Mouse (Mus musculus) embryonic fibroblast, embryonic 13.5 days (primary cell): ENCODE results near the gene Coch. TPM values are rescaled to one million over a fixed set of nuclear protein-coding genes. Genes with fewer than 3 reads are reported as not detected.
"Not testable (repeated sequence)": the region's sequence is repeated elsewhere in the genome, so short reads cannot be mapped to it uniquely, and the experiment has no call there.

Experiments
- H3K27ac ChIP-seq: 2 replicates; pipeline ENCODE4 v1.5.1; 2012; ENCODE audit warnings: low read length, control low read depth, inconsistent platforms; ENCODE audit not compliant: insufficient read depth
- H3K4me1 ChIP-seq: 2 replicates; pipeline ENCODE4 v1.6.1; 2011; ENCODE audit warnings: low read length; ENCODE audit not compliant: control insufficient read depth, insufficient read depth
- H3K4me3 ChIP-seq: 2 replicates; pipeline ENCODE4 v1.5.1; 2011; ENCODE audit warnings: mild to moderate bottlenecking, control low read depth, low read length; ENCODE audit not compliant: insufficient read depth
- CTCF ChIP-seq: IDR thresholded peaks from 2 replicates; pipeline ENCODE4 v1.5.1; 2011; ENCODE audit warnings: mild to moderate bottlenecking, control low read depth, low read length, moderate library complexity, borderline replicate concordance; ENCODE audit not compliant: insufficient read depth
- POLR2A ChIP-seq: IDR thresholded peaks from 2 replicates; pipeline ENCODE4 v1.6.1; 2011; ENCODE audit warnings: low read depth, mild to moderate bottlenecking, control low read depth, low read length, moderate library complexity
- polyA plus RNA-seq: library from polyadenylated mRNA; stranded (reverse); fragments of >200 nt; gene quantifications from 2 replicates; pipeline ENCODE4 v1.2.4, GENCODE M21; 2011; ENCODE audit warnings: low read depth; ENCODE audit not compliant: missing spikeins, insufficient read length

Gene Coch
- polyA plus RNA-seq = 3.8 and 14.8 TPM in 2 replicates

DNA sequence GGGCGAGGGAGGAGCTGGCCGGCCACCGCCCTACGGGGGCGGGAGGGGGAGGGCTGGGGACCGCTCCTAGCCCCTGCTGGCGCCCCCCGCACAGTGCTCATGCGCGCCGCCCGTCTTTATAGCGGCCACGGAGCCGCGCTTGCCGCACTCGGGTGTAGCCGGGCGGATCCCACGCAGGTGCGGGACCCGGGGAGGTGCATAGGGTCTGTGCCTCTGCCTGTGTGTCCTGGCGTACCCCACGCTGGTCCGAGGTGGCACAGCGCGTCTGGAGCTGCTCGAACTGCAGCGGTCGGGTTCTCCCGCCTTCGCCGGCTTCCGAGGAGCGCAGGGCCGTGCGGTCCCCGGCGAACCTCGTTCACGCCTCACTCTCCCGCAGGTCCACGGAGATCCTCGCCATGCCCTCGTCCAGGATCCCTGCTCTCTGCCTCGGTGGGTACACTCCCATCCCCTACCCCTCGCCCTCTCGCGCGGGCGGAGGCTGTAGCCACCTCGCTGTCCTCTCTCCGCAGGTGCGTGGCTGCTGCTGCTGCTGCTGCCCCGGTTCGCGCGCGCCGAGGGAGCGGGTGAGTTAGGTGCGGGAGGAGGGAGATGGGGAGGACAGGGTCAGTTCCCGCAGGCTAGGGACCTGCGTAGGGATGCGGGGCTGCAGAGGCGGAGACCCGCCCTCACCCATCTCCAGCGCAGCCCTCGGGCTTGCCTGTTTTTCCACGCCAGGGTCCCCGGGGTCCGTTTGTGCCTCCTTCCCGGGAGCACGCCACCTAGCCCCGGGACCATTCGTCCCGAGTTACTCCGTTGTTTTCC lies at the start of gene Coch:
TSS of gene Coch (plus strand) at position 113 of the 801 bp plus-strand sequence.
- Histone ChIP-seq H3K4me1 (no peaks in the 10 kb centered on the region), H3K27ac (no peak within 1 kb of the TSS), H3K4me3 (peak within 1 kb of the TSS; percentile 31)
- TF ChIP-seq CTCF (no peak), POLR2A (no peak)

DNA sequence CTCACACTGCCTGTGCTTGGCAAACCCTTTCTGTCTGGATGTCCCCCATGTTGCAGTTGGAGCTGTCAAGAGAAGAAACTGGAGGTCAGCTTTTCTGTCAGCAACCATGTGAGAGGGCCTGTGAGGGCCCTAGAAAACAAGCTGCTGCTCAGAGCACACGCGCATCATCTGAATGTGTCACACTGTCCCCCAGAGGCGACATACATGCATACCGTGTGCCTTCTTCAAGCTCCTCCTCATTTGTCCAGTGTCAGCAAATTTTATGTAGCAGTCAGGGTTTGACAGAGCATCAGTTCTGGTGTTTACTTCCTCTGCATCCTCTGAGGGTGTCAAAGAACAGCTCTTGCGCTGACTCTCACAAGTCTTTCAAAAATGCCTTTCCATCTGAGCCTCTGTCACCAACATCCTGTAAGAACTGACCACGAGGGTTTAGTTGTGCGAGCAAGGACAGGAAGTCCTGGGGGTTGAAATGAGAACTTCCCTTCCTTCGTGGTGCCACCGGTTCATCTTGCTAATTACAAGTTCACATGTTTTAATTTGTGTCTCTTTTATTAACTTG lies 49.7 kb upstream of the Coch start:
- H3K27ac ChIP-seq = no peak overlapping the region
- TF ChIP-seq CTCF (no peak), POLR2A (no peak)
- H3K4me1 ChIP-seq = no peaks in the 10 kb centered on the region

DNA sequence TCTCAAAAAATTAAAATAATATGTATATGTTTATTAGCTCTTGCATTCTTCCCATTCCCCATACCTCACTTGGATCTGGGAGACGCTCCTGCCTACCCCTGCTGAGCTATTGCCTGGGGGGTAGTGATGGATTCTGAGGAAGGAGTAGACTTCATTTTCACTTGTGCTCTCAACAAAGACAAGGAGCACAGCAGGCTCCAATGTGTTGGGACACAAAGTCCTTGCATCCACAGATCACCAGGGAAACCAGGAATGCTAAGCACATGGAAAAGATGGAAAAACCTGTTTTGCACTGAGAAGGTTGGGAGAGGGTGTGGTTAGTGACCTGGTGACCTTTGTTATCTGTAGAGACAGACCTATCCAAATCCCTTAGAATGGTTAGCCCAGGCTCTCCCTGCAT lies 38.1 kb upstream of the Coch start:
- Histone ChIP-seq H3K4me1 (no peaks in the 10 kb centered on the region), H3K4me3 (no peak overlapping the region), H3K27ac (no peak overlapping the region)
- TF ChIP-seq POLR2A (no peak), CTCF (no peak)

More for the DNA sequence above, 49.7 kb upstream of the Coch start:
- no peak overlapping the region for H3K4me3 ChIP-seq

DNA sequence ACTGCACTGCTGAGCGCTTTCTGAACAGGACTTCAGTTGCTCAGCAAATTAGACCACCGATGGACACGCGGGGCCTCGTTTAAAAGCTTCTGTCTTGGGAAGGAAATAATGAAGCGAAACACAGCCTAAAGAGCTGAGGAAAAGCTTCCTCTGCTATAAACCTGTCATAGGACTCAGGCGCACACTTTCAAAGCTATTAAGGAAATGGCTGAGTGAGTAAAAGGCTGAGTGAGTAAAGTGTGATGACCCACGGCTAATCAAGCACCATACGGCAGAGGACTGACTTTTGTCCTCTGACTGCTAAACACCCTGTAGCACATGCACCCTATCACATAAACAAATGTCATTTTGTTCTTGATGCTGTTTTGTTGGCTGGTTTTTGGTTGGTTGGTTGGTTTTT lies 31.7 kb upstream of the Coch start:
- H3K27ac ChIP-seq = no peak overlapping the region
- H3K4me3 ChIP-seq = no peak overlapping the region
- H3K4me1 ChIP-seq = no peaks in the 10 kb centered on the region
- TF ChIP-seq POLR2A = no peak
- no peak for TF ChIP-seq CTCF

DNA sequence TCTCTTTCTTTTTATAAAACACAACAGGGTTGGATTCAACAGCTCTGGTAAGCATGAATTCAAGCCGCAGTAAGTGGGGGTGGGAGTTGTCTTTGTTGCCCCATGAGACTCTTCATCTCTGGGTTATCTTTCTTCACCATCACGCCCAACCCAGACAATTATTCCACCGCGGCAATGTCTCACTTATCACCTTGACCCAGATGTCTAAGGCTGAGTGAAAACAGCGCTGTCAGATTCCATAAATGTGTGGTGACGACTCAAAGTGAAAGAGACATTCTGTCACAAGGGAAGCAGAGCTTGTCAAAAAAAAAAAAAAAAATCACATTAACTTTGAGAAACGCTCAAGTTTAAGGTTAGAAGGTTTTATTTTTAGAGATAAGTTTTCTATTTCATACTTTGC lies 25.9 kb upstream of the Coch start:
- TF ChIP-seq POLR2A = no peak
- no peak for TF ChIP-seq CTCF
- Histone ChIP-seq H3K4me1 (no peaks in the 10 kb centered on the region), H3K27ac (no peak overlapping the region), H3K4me3 (no peak overlapping the region)

DNA sequence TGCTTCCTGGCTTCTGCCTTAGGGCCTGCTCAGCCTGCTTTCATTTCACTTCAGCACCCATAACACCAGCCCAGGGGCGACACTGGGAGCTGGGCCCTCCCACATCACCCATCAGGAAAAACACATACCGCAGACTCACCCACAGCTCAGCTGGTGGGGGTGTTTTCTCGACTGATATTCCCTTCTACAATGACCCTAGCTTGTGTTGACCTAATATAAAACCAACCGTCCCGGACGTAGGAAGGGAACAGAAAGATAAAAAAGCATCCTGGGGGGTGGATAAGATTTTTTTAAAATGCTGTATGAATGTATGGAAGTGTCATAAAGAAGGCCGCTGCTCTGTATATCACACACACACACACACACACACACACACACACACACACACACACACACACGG lies 23.7 kb upstream of the Coch start:
- H3K27ac ChIP-seq = no peak overlapping the region
- TF ChIP-seq POLR2A = no peak
- TF ChIP-seq CTCF = no peak
- no peak overlapping the region for H3K4me3 ChIP-seq
- no peaks in the 10 kb centered on the region for H3K4me1 ChIP-seq

DNA sequence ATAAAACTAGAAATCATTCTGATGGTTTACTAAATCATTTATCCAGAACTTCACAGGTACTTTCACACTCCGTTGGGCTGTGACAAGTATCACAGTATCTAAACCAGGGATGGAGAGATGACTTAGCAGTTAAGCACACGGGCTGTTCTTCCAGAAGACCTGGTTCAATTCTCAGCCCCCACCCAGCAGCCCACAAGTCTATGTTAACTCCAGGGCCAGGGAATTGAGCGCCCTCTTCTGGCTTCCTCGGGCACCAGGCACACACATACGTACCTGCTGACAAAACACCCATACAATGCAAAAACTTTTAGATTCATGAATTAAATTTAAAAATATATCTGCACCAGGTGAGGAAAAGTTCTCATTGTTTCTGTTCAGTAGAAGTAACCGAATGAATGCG lies 23.2 kb upstream of the Coch start:
- H3K27ac ChIP-seq = no peak overlapping the region
- TF ChIP-seq POLR2A = no peak
- TF ChIP-seq CTCF = no peak
- no peak overlapping the region for H3K4me3 ChIP-seq
- H3K4me1 ChIP-seq = no peaks in the 10 kb centered on the region

DNA sequence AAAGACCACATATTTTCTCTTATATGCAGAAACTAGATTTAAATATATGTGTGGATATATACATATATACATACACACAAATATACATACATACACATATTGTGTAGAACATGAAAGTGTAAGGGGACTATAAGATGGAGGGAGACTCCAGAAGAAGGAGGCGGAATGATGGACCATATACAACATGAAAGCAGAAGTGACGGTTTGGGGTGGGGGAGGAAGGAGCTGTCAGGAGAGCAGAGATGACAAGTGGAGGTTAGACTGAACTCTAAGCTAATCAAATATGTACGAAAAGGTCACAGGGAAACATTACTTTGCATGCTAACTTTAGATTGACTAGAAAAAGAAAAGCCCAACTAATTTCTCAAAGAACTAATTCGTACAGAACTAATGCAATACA lies 20.5 kb upstream of the Coch start:
- Histone ChIP-seq H3K27ac (no peak overlapping the region), H3K4me3 (no peak overlapping the region), H3K4me1 (no peaks in the 10 kb centered on the region)
- TF ChIP-seq CTCF (no peak), POLR2A (no peak)

DNA sequence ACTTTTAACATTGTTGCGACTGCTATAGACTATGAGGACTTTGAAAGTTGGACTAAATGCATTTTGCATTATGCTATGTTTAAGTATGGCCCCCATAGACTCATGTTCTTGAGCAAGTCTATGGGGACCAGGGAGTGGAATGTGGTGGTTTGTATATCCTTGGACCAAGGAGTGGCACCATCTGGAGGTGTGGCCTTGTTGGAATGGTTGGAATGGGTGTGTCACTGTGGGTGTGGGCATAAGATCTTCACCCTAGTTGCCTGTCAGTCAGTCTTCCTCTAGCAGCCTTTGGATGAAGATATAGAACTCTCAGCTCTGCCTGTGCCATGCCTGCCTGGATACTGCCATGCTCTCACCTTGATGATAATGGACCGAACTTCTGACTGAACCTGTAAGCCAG lies 15.3 kb upstream of the Coch start:
- H3K4me1 ChIP-seq, H3K4me3 ChIP-seq, H3K27ac ChIP-seq: not testable (repeated sequence)

DNA sequence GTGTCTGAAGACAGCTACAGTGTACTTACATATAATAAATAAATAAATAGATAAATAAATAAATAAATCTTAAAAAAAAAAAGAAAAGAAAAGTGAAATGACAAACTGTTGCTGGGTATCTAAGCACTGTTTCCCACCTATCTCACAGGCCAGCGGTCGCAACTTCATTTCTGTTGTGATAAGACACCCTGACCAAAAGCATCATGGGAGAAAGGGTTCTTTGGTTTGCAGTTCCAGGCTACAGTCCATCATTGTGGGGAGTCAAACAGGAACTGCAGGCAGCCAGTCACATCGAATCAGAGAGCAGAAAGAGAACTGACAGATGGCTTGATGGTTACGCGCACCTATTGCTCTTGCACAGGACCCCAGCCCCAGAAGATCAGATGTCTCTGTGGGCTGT lies 3.9 kb upstream of the Coch start:
- Histone ChIP-seq H3K27ac (no peak overlapping the region), H3K4me1 (no peaks in the 10 kb centered on the region), H3K4me3 (no peak overlapping the region)
- no peak for TF ChIP-seq CTCF
- no peak for TF ChIP-seq POLR2A
